Comparison of ENCODE assay signal across 9 mouse cellular contexts in the genomic region with DNA sequence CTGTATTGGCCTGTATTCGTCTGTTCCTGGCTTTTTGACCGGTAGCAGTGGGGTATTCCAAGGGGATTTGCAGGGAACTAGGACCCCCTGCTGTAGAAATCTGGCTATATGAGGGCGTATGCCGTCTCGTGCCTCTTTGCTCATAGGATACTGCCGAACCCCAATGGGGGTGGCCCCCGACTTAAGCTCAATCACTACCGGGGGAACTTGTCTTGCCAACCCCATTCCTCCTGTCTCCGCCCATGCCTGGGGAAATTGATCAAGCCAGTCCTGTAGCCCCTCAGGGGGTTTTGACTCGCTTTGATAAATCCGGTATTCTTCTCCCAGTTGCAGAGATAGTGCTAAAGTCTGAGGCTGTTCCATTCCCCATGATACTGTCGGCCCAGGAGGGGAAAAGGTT.
A peak's percentile ranks its signal among the peaks of the same experiment; 100 is the strongest.
DNase-seq lines count a peak whose midpoint lies in the region; ATAC-seq lines count a peak whose summit lies in the region.
"Had no signal": no experiment of that assay in that cellular context is flagged by ENCODE, and none has a peak within 500 bp of the region (broad histone marks: within the 10 kb centered on the region; RNA-seq: fewer than 3 reads in every experiment).

No protein-coding gene starts in this region.

- no peak overlapping the region for H3K27ac ChIP-seq in forebrain, embryonic 12.5 days
- no peak overlapping the region for H3K27ac ChIP-seq in forebrain, embryonic 16.5 days (ENCODE audit: low read length)
- no peak overlapping the region for H3K27ac ChIP-seq in hindbrain, embryonic 15.5 days (replicated peaks)
- H3K27ac ChIP-seq in neural tube, embryonic 11.5 days (ENCODE audit: low read depth, low read length): no peak overlapping the region
- H3K27ac ChIP-seq: heart, adult 2 months had no signal

- H3K9me3 ChIP-seq in forebrain, embryonic 12.5 days: peaks cover 77% of the 10 kb centered on the region
- peaks cover 74% of the 10 kb centered on the region for H3K9me3 ChIP-seq in forebrain, embryonic 16.5 days (ENCODE audit: control insufficient read depth, low read length)
- peaks cover 75% of the 10 kb centered on the region for H3K9me3 ChIP-seq in hindbrain, embryonic 15.5 days
- H3K9me3 ChIP-seq in neural tube, embryonic 11.5 days (ENCODE audit: control insufficient read depth, low read length): peaks cover 75% of the 10 kb centered on the region

- H3K36me3 ChIP-seq in forebrain, embryonic 12.5 days (replicated peaks): peaks cover 20% of the 10 kb centered on the region; the same call in 1 of the 2 replicates
- H3K36me3 ChIP-seq in forebrain, embryonic 16.5 days (ENCODE audit: control insufficient read depth, insufficient read depth): no peaks in the 10 kb centered on the region
- peaks cover 15% of the 10 kb centered on the region for H3K36me3 ChIP-seq in hindbrain, embryonic 15.5 days
- peaks cover 9% of the 10 kb centered on the region for H3K36me3 ChIP-seq in neural tube, embryonic 11.5 days (ENCODE audit: control insufficient read depth, insufficient read depth, low read length)

- 70% methylated on average over 12 of the region's 12 CpGs for WGBS in forebrain, embryonic 12.5 days
- whole genome bisulfite sequencing in forebrain, embryonic 16.5 days: 68% methylated on average over 12 of the region's 12 CpGs
- WGBS in hindbrain, embryonic 15.5 days: 70% methylated on average over 12 of the region's 12 CpGs
- 66% methylated on average over 12 of the region's 12 CpGs for WGBS in neural tube, embryonic 11.5 days

- H3K9ac ChIP-seq in forebrain, embryonic 12.5 days: no peak overlapping the region
- no peak overlapping the region for H3K9ac ChIP-seq in forebrain, embryonic 16.5 days (replicated peaks; ENCODE audit: low read depth, low read length)
- H3K9ac ChIP-seq in hindbrain, embryonic 15.5 days: no peak overlapping the region
- no peak overlapping the region for H3K9ac ChIP-seq in neural tube, embryonic 11.5 days (ENCODE audit: low read length)

- H3K4me1 ChIP-seq in forebrain, embryonic 12.5 days: no peaks in the 10 kb centered on the region
- no peaks in the 10 kb centered on the region for H3K4me1 ChIP-seq in forebrain, embryonic 16.5 days (replicated peaks; ENCODE audit: control insufficient read depth, insufficient read depth, low read length)
- no peaks in the 10 kb centered on the region for H3K4me1 ChIP-seq in hindbrain, embryonic 15.5 days (replicated peaks)
- no peaks in the 10 kb centered on the region for H3K4me1 ChIP-seq in neural tube, embryonic 11.5 days (ENCODE audit: control insufficient read depth, insufficient read depth, low read length)

- DNase-seq in urinary bladder, postnatal 14 days (ENCODE audit: low spot score): peak; percentile 5
- DNase-seq in urinary bladder, postnatal 25 days (ENCODE audit: low spot score): no peak
- peak; percentile 11 for DNase-seq in neural tube, embryonic 11.5 days (ENCODE audit: low spot score)
- no peak for DNase-seq in urinary bladder, adult 2 months (ENCODE audit: low spot score)

- peaks cover 26% of the 10 kb centered on the region for H3K27me3 ChIP-seq in forebrain, embryonic 12.5 days
- H3K27me3 ChIP-seq in forebrain, embryonic 16.5 days (replicated peaks; ENCODE audit: control insufficient read depth, insufficient read depth, low read length): no peaks in the 10 kb centered on the region
- no peaks in the 10 kb centered on the region for H3K27me3 ChIP-seq in hindbrain, embryonic 15.5 days
- H3K27me3 ChIP-seq in neural tube, embryonic 11.5 days (ENCODE audit: control insufficient read depth, insufficient read depth, low read length): peaks cover 18% of the 10 kb centered on the region

- no peak overlapping the region for H3K4me3 ChIP-seq in forebrain, embryonic 12.5 days (replicated peaks)
- H3K4me3 ChIP-seq in forebrain, embryonic 16.5 days (replicated peaks; ENCODE audit: low read length): no peak overlapping the region
- H3K4me3 ChIP-seq in hindbrain, embryonic 15.5 days: no peak overlapping the region
- no peak overlapping the region for H3K4me3 ChIP-seq in neural tube, embryonic 11.5 days (ENCODE audit: low read depth, low read length)
- H3K4me3 ChIP-seq: heart, adult 2 months had no signal

- no peak overlapping the region for H3K4me2 ChIP-seq in forebrain, embryonic 12.5 days
- no peak overlapping the region for H3K4me2 ChIP-seq in forebrain, embryonic 16.5 days (ENCODE audit: low read length)
- H3K4me2 ChIP-seq in hindbrain, embryonic 15.5 days: no peak overlapping the region
- H3K4me2 ChIP-seq in neural tube, embryonic 11.5 days (ENCODE audit: low read depth): no peak overlapping the region

- ATAC-seq in forebrain, embryonic 12.5 days (ENCODE audit: low FRiP score): 0 out of 2 replicates have a peak, but pooled peaks have one; percentile 31
- no peak for ATAC-seq in forebrain, embryonic 16.5 days
- ATAC-seq in hindbrain, embryonic 15.5 days (ENCODE audit: low FRiP score, low read depth): peak; percentile 32
- peak; percentile 26; the same call in 1 of the 2 replicates for ATAC-seq in neural tube, embryonic 11.5 days (ENCODE audit: insufficient read depth, low FRiP score, low TSS enrichment)
- no peak for ATAC-seq in megakaryocyte, adult 5-6 weeks (ENCODE audit: poor library complexity, severe bottlenecking)

Comparison
In these comparisons a context has a peak if more than half of its experiments do, and no peak if none do; other contexts are left out.
1. ATAC-seq: peak in forebrain, embryonic 12.5 days (single experiment), hindbrain, embryonic 15.5 days (single experiment) and neural tube, embryonic 11.5 days (single experiment); none in forebrain, embryonic 16.5 days (single experiment) and megakaryocyte, adult 5-6 weeks (single experiment).
2. DNase-seq: peak in urinary bladder, postnatal 14 days (single experiment) and neural tube, embryonic 11.5 days (single experiment); none in urinary bladder, postnatal 25 days (single experiment) and urinary bladder, adult 2 months (single experiment).